Mouse (Mus musculus) cerebellum, adult 2 months (tissue): ENCODE measurements around the gene Tnip1. TPM values are rescaled to one million over a fixed set of nuclear protein-coding genes. Genes with fewer than 3 reads are reported as not detected.

Experiments used
- DNase-seq, 2 experiments: peaks; one replicate each; pipeline ENCODE4 v3.0.0; 2021
- H3K27ac ChIP-seq: fragments of 200-500 bp; 2 replicates; pipeline ENCODE4 v1.5.1; 2012; ENCODE audit warnings: low read length, control low read depth, inconsistent platforms; ENCODE audit not compliant: insufficient read depth
- H3K27me3 ChIP-seq: fragments of 200-500 bp; 2 replicates; pipeline ENCODE4 v1.6.1; 2012; ENCODE audit warnings: inconsistent platforms, mild to moderate bottlenecking, low read length, moderate library complexity; ENCODE audit not compliant: control insufficient read depth, insufficient read depth
- H3K4me1 ChIP-seq: fragments of 200-500 bp; 2 replicates; pipeline ENCODE4 v1.6.1; 2011; ENCODE audit warnings: low read length; ENCODE audit not compliant: control insufficient read depth, insufficient read depth
- H3K4me3 ChIP-seq: fragments of 200-500 bp; replicated peaks from 2 replicates; pipeline ENCODE3; 2011; ENCODE audit warnings: mild to moderate bottlenecking, low read depth, low read length, control low read depth; ENCODE audit not compliant: insufficient read depth
- CTCF ChIP-seq: fragments of 200-500 bp; IDR thresholded peaks from 2 replicates; pipeline ENCODE4 v1.5.1; 2011; ENCODE audit warnings: low read depth, mild to moderate bottlenecking, control low read depth, low read length, moderate library complexity, borderline replicate concordance; ENCODE audit not compliant: insufficient read depth
- POLR2A ChIP-seq: fragments of 200-500 bp; IDR thresholded peaks from 2 replicates; pipeline ENCODE4 v1.6.1; 2011; ENCODE audit warnings: low read length, control low read depth, borderline replicate concordance; ENCODE audit not compliant: insufficient read depth
- WGBS: fragments of 180-500 bp; shearing (Covaris S2); methylation state at CpG from one replicate; pipeline ENCODE4 v1.1.7; 2018; 5-methylcytosine and 5-hydroxymethylcytosine counted together
- polyA plus RNA-seq: library from polyadenylated mRNA; depleted of rRNA; stranded (reverse); fragments of >200 nt; gene quantifications from 2 replicates; pipeline ENCODE4 v1.2.3, GENCODE M21; 2012

Gene Tnip1
- polyA plus RNA-seq, 1 experiment = 31.1 TPM

DNA sequence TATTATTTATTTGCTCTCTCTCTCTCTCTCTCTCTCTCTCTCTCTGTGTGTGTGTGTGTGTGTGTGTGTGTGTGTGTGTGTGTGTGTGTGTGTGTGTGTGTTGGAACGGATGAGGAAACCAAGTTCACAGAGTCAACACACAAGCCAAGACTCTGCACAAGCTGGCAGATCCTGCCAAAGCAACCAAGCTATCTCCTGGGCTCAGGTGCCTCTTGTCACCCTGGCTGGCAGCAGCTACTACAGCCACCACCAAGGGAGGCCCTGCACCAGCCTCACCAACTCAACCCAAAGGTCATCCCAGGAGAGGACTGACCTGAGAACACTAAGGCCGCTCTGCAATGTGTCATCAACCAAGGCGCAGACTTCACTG lies 26.0 kb downstream of the Tnip1 start:
- no peaks in the 10 kb centered on the region for H3K27me3 ChIP-seq
- 73% methylated on average over 3 of the region's 3 CpGs for WGBS
- DNase-seq = no peak
- TF ChIP-seq CTCF = no peak
- TF ChIP-seq POLR2A = no peak
- peaks cover 26% of the 10 kb centered on the region for H3K4me1 ChIP-seq
- H3K4me3 ChIP-seq = no peak overlapping the region
- H3K27ac ChIP-seq = no peak overlapping the region

DNA sequence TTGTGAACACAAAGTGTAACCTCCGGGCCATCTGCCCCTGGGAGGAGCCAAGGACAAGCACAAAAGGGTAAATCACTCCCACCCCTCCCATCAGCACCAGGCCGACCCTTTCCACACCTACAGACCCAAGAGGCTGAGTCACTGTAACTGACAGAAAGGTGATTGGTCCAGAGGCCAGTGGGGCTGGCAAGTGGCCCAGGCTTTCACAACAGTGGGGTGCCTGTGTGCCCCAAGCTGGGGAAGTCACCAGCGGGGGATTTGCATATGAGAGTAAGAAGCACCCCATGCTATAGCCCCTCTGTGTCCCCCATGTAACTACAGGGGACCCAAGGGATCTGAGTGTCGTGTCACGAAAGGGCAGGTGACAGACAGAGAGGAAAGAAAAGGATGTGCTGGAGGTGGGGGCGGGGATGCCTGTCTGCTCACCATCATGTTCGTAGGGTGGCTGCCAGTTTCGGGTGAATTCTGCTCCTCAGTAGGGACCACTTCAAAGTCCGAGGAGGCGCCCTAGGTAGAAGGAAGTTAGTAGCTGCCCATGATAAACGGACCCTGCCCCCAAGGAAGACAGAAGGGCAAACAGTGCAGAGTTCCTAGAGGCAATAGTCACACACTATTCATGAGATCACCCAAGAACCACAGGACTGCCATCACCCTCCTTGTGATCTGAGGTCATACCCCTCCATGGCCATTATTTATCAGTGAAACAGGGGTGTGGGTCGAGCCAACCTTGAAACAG lies 26.5 kb downstream of the Tnip1 start:
- Histone ChIP-seq H3K27ac (no peak overlapping the region), H3K4me1 (peaks cover 26% of the 10 kb centered on the region), H3K27me3 (no peaks in the 10 kb centered on the region), H3K4me3 (no peak overlapping the region)
- 50% methylated on average over 12 of the region's 12 CpGs for WGBS
- peak in 1 of 2 experiments; percentile 39 for DNase-seq
- TF ChIP-seq CTCF = no peak
- TF ChIP-seq POLR2A = no peak

DNA sequence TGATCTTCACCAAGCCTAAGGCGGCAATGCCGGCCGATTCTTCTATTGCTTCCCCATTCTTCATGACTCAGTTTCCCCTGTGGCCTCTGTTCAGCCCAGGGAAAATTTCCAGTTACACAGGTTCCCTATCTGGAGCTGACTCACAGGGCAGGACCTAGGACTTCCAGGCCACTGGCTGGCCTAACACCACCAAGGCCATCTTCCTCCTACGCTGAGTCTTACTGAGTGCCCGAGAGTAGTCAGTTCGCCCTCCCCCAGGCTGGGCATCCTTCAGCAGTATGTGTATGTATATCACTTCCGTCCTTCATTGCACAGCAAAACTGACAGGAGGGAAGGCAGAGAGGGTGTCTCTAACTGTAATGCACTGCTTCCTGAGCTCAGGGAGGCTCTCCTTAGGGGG lies 28.5 kb downstream of the Tnip1 start:
- H3K27ac ChIP-seq = no peak overlapping the region
- TF ChIP-seq POLR2A (no peak), CTCF (no peak)
- WGBS = 95% methylated on average over 7 of the region's 7 CpGs

DNA sequence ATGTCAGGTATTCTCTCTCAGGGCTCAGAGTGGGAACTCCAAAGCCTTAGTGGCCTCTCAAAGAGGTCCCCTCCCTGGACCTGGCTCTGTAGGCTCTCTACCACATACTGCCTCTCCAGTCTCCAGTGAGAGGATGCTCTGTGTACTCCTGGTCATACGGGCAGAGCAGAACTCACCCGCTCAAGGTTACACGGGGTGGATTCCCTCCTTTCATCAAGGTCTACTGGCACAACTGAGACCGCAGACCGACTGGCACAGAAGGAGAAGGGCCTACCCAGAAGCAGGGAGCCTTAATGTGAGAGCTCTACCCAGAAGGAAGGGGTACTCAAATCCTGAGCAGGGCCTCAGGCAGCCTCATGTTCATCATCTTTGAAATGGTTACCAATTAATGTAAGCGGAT lies 30.2 kb downstream of the Tnip1 start:
- no peak for DNase-seq
- H3K4me1 ChIP-seq = peaks cover 13% of the 10 kb centered on the region
- 92% methylated on average over 6 of the region's 6 CpGs for WGBS

More for the DNA sequence above, 28.5 kb downstream of the Tnip1 start:
- Histone ChIP-seq H3K27me3 (no peaks in the 10 kb centered on the region), H3K4me3 (no peak overlapping the region), H3K4me1 (peaks cover 17% of the 10 kb centered on the region)
- DNase-seq = no peak

DNA sequence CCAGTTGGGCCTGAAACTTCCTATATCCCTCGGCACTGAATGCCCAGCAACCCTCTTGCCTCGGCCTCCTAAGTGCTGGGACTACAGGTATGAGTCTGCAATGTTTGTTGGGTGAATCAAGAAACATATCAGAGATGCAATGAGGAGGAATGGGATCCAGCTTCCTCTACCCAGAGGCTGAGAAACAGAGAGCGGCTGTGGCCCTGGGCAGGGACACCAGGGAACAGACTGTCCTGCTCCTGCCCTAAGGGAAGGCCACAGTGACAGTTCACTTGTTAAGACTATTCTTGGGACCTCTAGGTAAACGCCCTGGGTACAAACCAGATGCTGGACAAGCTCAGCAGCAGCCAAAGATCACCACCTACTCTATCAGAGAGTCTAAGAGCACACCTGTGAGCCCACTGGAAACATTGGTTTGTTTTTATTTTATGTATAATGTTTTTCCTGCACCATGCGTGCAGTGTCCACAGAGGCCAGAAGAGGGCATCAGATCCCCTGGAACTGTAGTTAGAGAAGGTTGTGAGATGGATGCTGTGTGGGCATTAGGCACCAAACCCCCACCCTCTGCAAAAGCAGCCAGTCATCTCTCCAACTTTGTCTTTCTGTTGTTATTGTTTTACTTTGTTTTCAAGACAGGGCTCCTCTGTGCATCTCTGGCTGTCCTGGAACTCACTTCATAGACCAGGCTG lies 31.2 kb downstream of the Tnip1 start:
- Histone ChIP-seq H3K27ac (no peak overlapping the region), H3K4me3 (no peak overlapping the region), H3K27me3 (no peaks in the 10 kb centered on the region), H3K4me1 (peaks cover 9% of the 10 kb centered on the region; the same call in 1 of the 2 replicates)
- TF ChIP-seq CTCF = peak; percentile 69; the same call in 1 of the 2 replicates
- no peak for TF ChIP-seq POLR2A
- peak; percentile 33 to 55 for DNase-seq
- WGBS = 70% methylated on average over 5 of the region's 5 CpGs

More for the DNA sequence above, 30.2 kb downstream of the Tnip1 start:
- no peak for TF ChIP-seq CTCF
- no peak for TF ChIP-seq POLR2A
- H3K27ac ChIP-seq = no peak overlapping the region
- H3K27me3 ChIP-seq = no peaks in the 10 kb centered on the region
- no peak overlapping the region for H3K4me3 ChIP-seq

DNA sequence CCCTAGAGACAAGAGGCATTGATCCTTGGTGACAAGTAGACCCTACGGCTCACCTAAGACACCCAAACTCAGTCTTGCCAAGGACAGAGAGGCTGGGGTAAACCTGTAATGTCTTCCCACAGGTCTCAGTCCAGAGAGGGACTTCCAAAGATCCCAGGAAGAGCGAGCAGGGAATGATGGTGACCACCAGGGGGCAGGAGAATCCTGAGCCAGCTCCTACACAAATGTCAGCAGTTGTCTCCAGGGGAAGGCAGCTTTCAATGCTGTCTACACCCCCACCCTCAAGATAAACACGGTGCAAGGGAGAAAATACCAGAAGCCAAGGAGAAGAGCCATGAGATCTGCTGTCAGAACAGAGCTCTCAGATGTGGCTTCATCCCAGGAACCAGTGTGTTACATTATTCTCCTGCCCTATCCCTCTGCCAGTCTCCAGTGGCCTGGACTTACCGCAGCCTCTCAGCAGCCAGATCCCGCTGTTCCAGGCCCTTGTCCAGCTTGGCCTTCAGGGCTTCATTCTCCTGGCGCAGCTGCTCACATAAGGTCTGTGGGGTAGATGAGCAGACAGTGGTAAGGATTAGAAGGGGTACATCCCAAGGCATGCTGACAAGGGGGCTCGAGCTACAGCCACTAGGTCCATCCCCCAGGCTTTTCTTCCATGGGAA lies 32.3 kb downstream of the Tnip1 start:
- Histone ChIP-seq H3K27me3 (no peaks in the 10 kb centered on the region), H3K4me3 (no peak overlapping the region), H3K4me1 (peaks cover 9% of the 10 kb centered on the region; the same call in 1 of the 2 replicates), H3K27ac (no peak overlapping the region; the same call in 1 of the 2 replicates)
- peak; percentile 77 for TF ChIP-seq CTCF
- TF ChIP-seq POLR2A = no peak
- 24% methylated on average over 7 of the region's 7 CpGs for WGBS
- DNase-seq = peak; percentile 62 to 68

DNA sequence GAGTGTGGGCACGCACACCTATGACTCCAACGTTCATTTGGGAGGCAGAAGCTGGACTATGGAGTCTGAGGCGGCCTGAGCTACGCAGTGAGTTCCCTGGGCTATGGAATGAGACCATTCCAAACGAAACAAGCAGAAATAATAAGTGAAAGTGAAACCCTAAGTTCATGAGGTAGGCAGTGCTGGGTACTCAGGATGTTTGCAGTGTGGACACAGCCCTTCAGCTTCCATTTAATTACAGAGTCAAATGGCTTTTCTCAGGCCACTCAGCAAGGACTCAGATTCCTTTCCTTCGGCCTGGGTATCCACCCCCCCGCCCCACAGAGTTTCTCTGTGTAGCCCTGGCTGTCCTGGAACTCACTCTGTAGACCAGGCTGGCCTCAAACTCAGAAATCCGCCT lies 33.0 kb downstream of the Tnip1 start:
- TF ChIP-seq POLR2A = no peak
- no peak for TF ChIP-seq CTCF
- no peak overlapping the region for H3K4me3 ChIP-seq
- DNase-seq = no peak
- H3K27ac ChIP-seq = no peak overlapping the region; the same call in 1 of the 2 replicates
- WGBS = 87% methylated on average over 8 of the region's 8 CpGs
- H3K4me1 ChIP-seq = peaks cover 9% of the 10 kb centered on the region; the same call in 1 of the 2 replicates
- H3K27me3 ChIP-seq = no peaks in the 10 kb centered on the region

DNA sequence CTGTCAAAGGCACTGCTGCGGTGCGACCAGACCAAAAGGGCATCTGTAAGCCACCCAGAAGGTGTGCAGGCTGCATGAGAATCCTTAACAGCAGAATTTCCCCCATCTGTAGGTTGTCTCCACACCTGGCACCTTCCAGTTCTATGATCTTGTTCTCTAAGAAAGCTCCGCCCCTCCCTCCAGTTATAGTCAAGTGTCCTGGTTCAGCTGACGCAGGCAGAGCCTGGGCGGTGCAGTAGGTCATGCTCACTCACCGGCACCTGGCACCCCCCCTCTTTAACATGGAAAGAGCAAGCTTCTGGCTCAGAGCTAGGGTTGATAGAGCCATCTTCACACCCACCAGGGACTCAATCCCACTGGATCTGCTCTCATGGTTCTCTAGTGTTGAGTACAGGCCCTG lies 33.4 kb downstream of the Tnip1 start:
- 96% methylated on average over 6 of the region's 6 CpGs for WGBS
- H3K27me3 ChIP-seq = no peaks in the 10 kb centered on the region
- H3K4me3 ChIP-seq = no peak overlapping the region
- peaks cover 9% of the 10 kb centered on the region; the same call in 1 of the 2 replicates for H3K4me1 ChIP-seq
- TF ChIP-seq CTCF (no peak), POLR2A (no peak)
- DNase-seq = no peak
- H3K27ac ChIP-seq = no peak overlapping the region; the same call in 1 of the 2 replicates
